ENCODE assay signal across 8 mouse cellular contexts in genomic region chr8:94386214-94387026, GRCm38 (mm10). TPM values are rescaled to one million over a fixed set of nuclear protein-coding genes. Genes with fewer than 3 reads are reported as not detected.
DNase-seq lines count a peak whose midpoint lies in the region; ATAC-seq and TF ChIP-seq lines count a peak whose summit lies in the region.

TSS of gene Herpud1 (plus strand) at chr8:94386438.

- H3K9ac ChIP-seq in heart, embryonic 12.5 days, result peak within 1 kb of the TSS; percentile 96
- H3K9ac ChIP-seq in kidney, postnatal 0 days (ENCODE audit: low read depth, low read length), result peak within 1 kb of the TSS; percentile 89
- peak within 1 kb of the TSS; percentile 96 for H3K9ac ChIP-seq in liver, embryonic 11.5 days (ENCODE audit: low read depth, low read length)
- H3K9ac ChIP-seq in stomach, embryonic 14.5 days (replicated peaks; ENCODE audit: low read depth, low read length), result peak within 1 kb of the TSS; percentile 83

- WGBS in heart, embryonic 12.5 days, result under 1% methylated on average over 65 of the region's 65 CpGs
- under 1% methylated on average over 64 of the region's 65 CpGs for WGBS in kidney, postnatal 0 days
- WGBS in liver, embryonic 11.5 days, result under 1% methylated on average over 65 of the region's 65 CpGs
- WGBS in stomach, embryonic 14.5 days, result under 1% methylated on average over 65 of the region's 65 CpGs

- DNase-seq in brain, embryonic 14.5 days (ENCODE audit: low read depth), result peak; percentile 98
- peak; percentile 97 for DNase-seq in kidney, postnatal 0 days (ENCODE audit: low spot score)
- DNase-seq in liver, embryonic 11.5 days (ENCODE audit: low spot score), result peak; percentile 96
- DNase-seq in naive thymus-derived CD4-positive, alpha-beta T cell, adult 2 months (ENCODE audit: low read depth), result peak; percentile 96

- peak within 1 kb of the TSS; percentile 95 for H3ac ChIP-seq in C2C12 (ENCODE audit: control insufficient read depth, insufficient read length, low read depth)

- TF ChIP-seq POLR2A in brain, embryonic 14.5 days (IDR thresholded peaks at IDR 0.05; ENCODE audit: borderline replicate concordance, extremely low read depth, insufficient read depth, insufficient read length, poor library complexity, severe bottlenecking), result peak; percentile 91

- ATAC-seq in heart, embryonic 12.5 days (ENCODE audit: insufficient number of reproducible peaks, low FRiP score), result peak; percentile 99
- peak; percentile 97 for ATAC-seq in kidney, postnatal 0 days (replicated peaks; ENCODE audit: low FRiP score, low read depth)
- ATAC-seq in liver, embryonic 11.5 days (replicated peaks; ENCODE audit: low FRiP score), result peak; percentile 97
- peak; percentile 99 for ATAC-seq in stomach, embryonic 14.5 days (ENCODE audit: insufficient number of reproducible peaks, insufficient read depth, low FRiP score, low read depth)

- H3K79me3 ChIP-seq in C2C12 (ENCODE audit: low read depth), result peaks cover 22% of the 10 kb centered on the region

- TF ChIP-seq CTCF in C2C12 (IDR thresholded peaks at IDR 0.05; ENCODE audit: control insufficient read depth, insufficient read depth, insufficient read length), result no peak
- TF ChIP-seq CTCF in brain, embryonic 14.5 days (IDR thresholded peaks at IDR 0.05; ENCODE audit: borderline replicate concordance, extremely low read depth, insufficient read depth, insufficient read length), result no peak
- 0 out of 2 replicates have a peak, but pooled peaks have one; percentile 15 for TF ChIP-seq CTCF in kidney, postnatal 0 days (IDR thresholded peaks at IDR 0.05; ENCODE audit: low read depth)

- peaks cover 55% of the 10 kb centered on the region for H3K4me1 ChIP-seq in erythroblast, embryonic 14.5 days (ENCODE audit: control insufficient read depth)
- peaks cover 17% of the 10 kb centered on the region for H3K4me1 ChIP-seq in heart, embryonic 12.5 days (replicated peaks)
- H3K4me1 ChIP-seq in kidney, postnatal 0 days (replicated peaks; ENCODE audit: insufficient read depth, low read length), result peaks cover 11% of the 10 kb centered on the region; the same call in 1 of the 2 replicates
- H3K4me1 ChIP-seq in liver, embryonic 11.5 days (replicated peaks; ENCODE audit: control insufficient read depth, insufficient read depth, low read length), result peaks cover 9% of the 10 kb centered on the region
- H3K4me1 ChIP-seq in stomach, embryonic 14.5 days (ENCODE audit: control insufficient read depth, insufficient read depth, low read length), result peaks cover 6% of the 10 kb centered on the region; the same call in 1 of the 2 replicates

- peak within 1 kb of the TSS; percentile 84 for H3K4me2 ChIP-seq in heart, embryonic 12.5 days
- H3K4me2 ChIP-seq in kidney, postnatal 0 days (ENCODE audit: low read length), result peak within 1 kb of the TSS; percentile 94
- H3K4me2 ChIP-seq in liver, embryonic 11.5 days, result peak within 1 kb of the TSS; percentile 90
- peak within 1 kb of the TSS; percentile 92 for H3K4me2 ChIP-seq in stomach, embryonic 14.5 days (replicated peaks; ENCODE audit: low read depth, low read length)

- H3K79me2 ChIP-seq in C2C12 (ENCODE audit: control insufficient read depth, insufficient read depth), result peaks cover 36% of the 10 kb centered on the region

- no peaks in the 10 kb centered on the region for H3K27me3 ChIP-seq in C2C12 (ENCODE audit: control insufficient read depth, insufficient read depth, insufficient read length)
- H3K27me3 ChIP-seq in erythroblast, embryonic 14.5 days (ENCODE audit: control insufficient read depth), result peaks cover 7% of the 10 kb centered on the region
- no peaks in the 10 kb centered on the region for H3K27me3 ChIP-seq in heart, embryonic 12.5 days (replicated peaks)
- no peaks in the 10 kb centered on the region for H3K27me3 ChIP-seq in kidney, postnatal 0 days (ENCODE audit: insufficient read depth, low read length)
- no peaks in the 10 kb centered on the region for H3K27me3 ChIP-seq in liver, embryonic 11.5 days (replicated peaks; ENCODE audit: control insufficient read depth, insufficient read depth, low read length)
- H3K27me3 ChIP-seq in stomach, embryonic 14.5 days (ENCODE audit: control insufficient read depth, insufficient read depth, low read length), result no peaks in the 10 kb centered on the region

- H3K9me3 ChIP-seq in erythroblast, embryonic 14.5 days (ENCODE audit: control insufficient read depth, low read length), result no peaks in the 10 kb centered on the region
- H3K9me3 ChIP-seq in heart, embryonic 12.5 days (replicated peaks), result no peaks in the 10 kb centered on the region
- no peaks in the 10 kb centered on the region for H3K9me3 ChIP-seq in kidney, postnatal 0 days (replicated peaks; ENCODE audit: low read length)
- no peaks in the 10 kb centered on the region for H3K9me3 ChIP-seq in liver, embryonic 11.5 days (ENCODE audit: control insufficient read depth, low read length)
- no peaks in the 10 kb centered on the region for H3K9me3 ChIP-seq in stomach, embryonic 14.5 days (ENCODE audit: control insufficient read depth, low read depth, low read length)

- peaks cover 24% of the 10 kb centered on the region for H3K36me3 ChIP-seq in C2C12 (ENCODE audit: control insufficient read depth, insufficient read depth)
- peaks cover 37% of the 10 kb centered on the region for H3K36me3 ChIP-seq in erythroblast, embryonic 14.5 days (ENCODE audit: control insufficient read depth)
- peaks cover 23% of the 10 kb centered on the region for H3K36me3 ChIP-seq in heart, embryonic 12.5 days
- peaks cover 22% of the 10 kb centered on the region for H3K36me3 ChIP-seq in kidney, postnatal 0 days (ENCODE audit: insufficient read depth, low read length)
- peaks cover 22% of the 10 kb centered on the region for H3K36me3 ChIP-seq in liver, embryonic 11.5 days (ENCODE audit: control insufficient read depth, insufficient read depth, low read length)
- peaks cover 22% of the 10 kb centered on the region for H3K36me3 ChIP-seq in stomach, embryonic 14.5 days (ENCODE audit: control insufficient read depth, insufficient read depth, low read length)

- peak within 1 kb of the TSS; percentile 94 for H3K27ac ChIP-seq in heart, embryonic 12.5 days (ENCODE audit: poor library complexity, severe bottlenecking)
- H3K27ac ChIP-seq in kidney, postnatal 0 days, result peak within 1 kb of the TSS; percentile 92
- H3K27ac ChIP-seq in liver, embryonic 11.5 days (ENCODE audit: low read depth, low read length), result peak within 1 kb of the TSS; percentile 87
- peak within 1 kb of the TSS; percentile 80 for H3K27ac ChIP-seq in stomach, embryonic 14.5 days (ENCODE audit: low read length)

- H3K4me3 ChIP-seq in C2C12 (ENCODE audit: insufficient read depth, poor library complexity, severe bottlenecking), result peak within 1 kb of the TSS; percentile 76
- peak within 1 kb of the TSS; percentile 83 for H3K4me3 ChIP-seq in erythroblast, embryonic 14.5 days (replicated peaks)
- peak within 1 kb of the TSS; percentile 92 for H3K4me3 ChIP-seq in heart, embryonic 12.5 days
- H3K4me3 ChIP-seq in kidney, postnatal 0 days (replicated peaks; ENCODE audit: low read depth, low read length), result peak within 1 kb of the TSS; percentile 89
- peak within 1 kb of the TSS; percentile 92 for H3K4me3 ChIP-seq in liver, embryonic 11.5 days (ENCODE audit: low read depth, low read length)
- H3K4me3 ChIP-seq in stomach, embryonic 14.5 days (ENCODE audit: low read depth, low read length), result peak within 1 kb of the TSS; percentile 64

TF ChIP-seq in C2C12, 6 proteins besides CTCF, POLR2A, EP300 and RAD21:
- TF ChIP-seq CEBPB (IDR thresholded peaks at IDR 0.05; ENCODE audit: low read depth), result peak; percentile 93
- no peak for TF ChIP-seq FOSL1 (IDR thresholded peaks at IDR 0.05; ENCODE audit: insufficient read depth, low read length, poor library complexity, severe bottlenecking)
- TF ChIP-seq MYOD1 (IDR thresholded peaks at IDR 0.05; ENCODE audit: control insufficient read depth, insufficient read length, low read depth), result no peak

RNA-seq across cellular contexts. Expression of gene Herpud1, which starts in this region (rescaled TPM):
- 48.8 TPM for polyA plus RNA-seq in C2C12 (2012; fragmentation: generic; extraction: Trizol)
- 56.0 and 69.9 TPM in 2 replicates for polyA plus RNA-seq in brain, embryonic 14.5 days (2012; rRNA removed)
- polyA plus RNA-seq in erythroblast, embryonic 14.5 days (2012), result 21.2 and 46.3 TPM in 2 replicates
- polyA plus RNA-seq in heart, embryonic 12.5 days (2016; fragmentation: Nextera tagmentation; extraction: Ambion mirVana), result 73.1 and 74.9 TPM in 2 replicates
- 95.8 and 100 TPM in 2 replicates for polyA plus RNA-seq in kidney, postnatal 0 days (2015; fragmentation: Nextera tagmentation; extraction: Ambion mirVana)
- 110 and 115 TPM in 2 replicates for polyA plus RNA-seq in liver, embryonic 11.5 days (2014; fragmentation: Nextera tagmentation; extraction: Ambion mirVana)
- 93.1 and 101 TPM in 2 replicates for polyA plus RNA-seq in stomach, embryonic 14.5 days (2014; fragmentation: Nextera tagmentation; extraction: Ambion mirVana)

Comparison
In these comparisons a context has a peak if more than half of its experiments do, and no peak if none do; other contexts are left out.
1. Peak in every context shown above with its lines: DNase-seq, ATAC-seq, H3K4me3 ChIP-seq and H3K27ac ChIP-seq.